In the genomic region with DNA sequence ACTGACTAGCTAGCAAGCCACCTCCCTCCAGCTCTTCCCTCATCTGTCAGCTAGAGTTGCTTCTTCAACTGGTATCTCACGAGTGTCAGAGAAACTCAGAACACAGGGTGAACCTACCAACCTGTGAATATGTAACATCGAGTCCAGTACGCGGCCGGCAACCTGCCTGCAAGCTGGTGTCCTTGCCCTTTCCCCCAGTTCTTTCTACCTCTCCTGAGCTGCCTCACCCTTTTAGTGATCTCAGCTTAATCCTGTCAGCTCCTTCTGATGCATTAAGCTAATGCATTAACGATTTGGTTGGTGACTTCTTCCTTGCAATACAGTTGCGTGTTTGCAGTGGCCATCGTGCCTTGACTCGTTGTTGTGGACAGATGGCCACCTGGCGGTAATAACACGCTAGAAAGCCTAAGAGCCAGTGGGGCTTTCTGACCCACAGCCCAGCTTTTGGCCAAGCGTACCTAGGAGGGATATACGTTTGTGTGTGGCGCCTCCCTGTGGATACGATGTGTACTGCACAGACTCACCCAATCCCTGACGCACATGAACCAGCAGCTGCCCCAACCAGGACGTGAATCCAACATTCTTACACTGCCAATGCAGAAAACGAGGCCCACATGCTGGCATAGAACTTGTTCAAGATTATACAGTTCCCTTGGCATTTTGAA, we compare ENCODE assay signal across 9 mouse cellular contexts. TPM values are rescaled to one million over a fixed set of nuclear protein-coding genes. Genes with fewer than 3 reads are reported as not detected.
DNase-seq lines count a peak whose midpoint lies in the region; ATAC-seq and TF ChIP-seq lines count a peak whose summit lies in the region.
"Had no signal": no experiment of that assay in that cellular context is flagged by ENCODE, and none has a peak within 500 bp of the region (broad histone marks: within the 10 kb centered on the region; RNA-seq: fewer than 3 reads in every experiment).

No protein-coding gene starts in this region.

- 22% methylated on average over 18 of the region's 18 CpGs for WGBS in midbrain, embryonic 11.5 days
- 21% methylated on average over 18 of the region's 18 CpGs for WGBS in small intestine, adult 2 months

- no peak overlapping the region for H3K27ac ChIP-seq in midbrain, embryonic 11.5 days (ENCODE audit: low read depth, low read length)
- H3K27ac ChIP-seq in small intestine, adult 2 months (ENCODE audit: insufficient read depth, low read depth, low read length), result no peak overlapping the region

- H3K27me3 ChIP-seq in midbrain, embryonic 11.5 days (ENCODE audit: control insufficient read depth, insufficient read depth, low read length), result no peaks in the 10 kb centered on the region
- no peaks in the 10 kb centered on the region for H3K27me3 ChIP-seq in small intestine, adult 2 months (ENCODE audit: control insufficient read depth, insufficient read depth, low read length)

- H3K9ac ChIP-seq in midbrain, embryonic 11.5 days (ENCODE audit: low read length), result no peak overlapping the region

- H3K9me3 ChIP-seq in midbrain, embryonic 11.5 days (ENCODE audit: control insufficient read depth, low read length), result no peaks in the 10 kb centered on the region

- peak; percentile 84 for ATAC-seq in midbrain, embryonic 11.5 days (ENCODE audit: low FRiP score)
- no peak; the same call in 1 of the 2 replicates for ATAC-seq in monocyte, adult 5-6 weeks (replicated peaks; ENCODE audit: insufficient number of reproducible peaks, low FRiP score, low TSS enrichment, poor library complexity, severe bottlenecking)

- H3K36me3 ChIP-seq in midbrain, embryonic 11.5 days (ENCODE audit: control insufficient read depth, insufficient read depth, low read length), result no peaks in the 10 kb centered on the region
- no peaks in the 10 kb centered on the region for H3K36me3 ChIP-seq in small intestine, adult 2 months (ENCODE audit: control insufficient read depth, insufficient read depth, low read length)

- H3K4me2 ChIP-seq in midbrain, embryonic 11.5 days, result 0 out of 2 replicates have a peak overlapping the region, but pooled peaks have one; percentile 7

- peak; percentile 53; the same call in 1 of the 2 replicates for TF ChIP-seq CTCF in small intestine, adult 2 months (IDR thresholded peaks at IDR 0.05; ENCODE audit: extremely low read depth, insufficient read length, insufficient replicate concordance, low read depth, low read length)

- TF ChIP-seq POLR2A in small intestine, adult 2 months (IDR thresholded peaks at IDR 0.05; ENCODE audit: low read depth, low read length), result no peak

- H3K4me1 ChIP-seq in midbrain, embryonic 11.5 days (ENCODE audit: control insufficient read depth, insufficient read depth, low read length), result no peaks in the 10 kb centered on the region
- no peaks in the 10 kb centered on the region for H3K4me1 ChIP-seq in small intestine, adult 2 months (ENCODE audit: control insufficient read depth, insufficient read depth, insufficient read length, low read length)

- H3K4me3 ChIP-seq in midbrain, embryonic 11.5 days (ENCODE audit: low read depth, low read length), result no peak overlapping the region
- no peak overlapping the region for H3K4me3 ChIP-seq in small intestine, adult 2 months (ENCODE audit: low read depth, low read length)
- H3K4me3 ChIP-seq: myocyte had no signal

- peak; percentile 76 for DNase-seq in R1 (ENCODE audit: low read depth, low spot score)
- peak; percentile 89 for DNase-seq in cerebellum, adult 9-11 months
- peak; percentile 92 to 95 for DNase-seq in frontal cortex, postnatal 25 days (ENCODE audit: low spot score in 2 of 2)
- DNase-seq in induced T-regulatory cell, adult 2 months (ENCODE audit: low read depth), result peak; percentile 83
- DNase-seq in left cerebral cortex, adult 8-10 months (ENCODE audit: low spot score in 2 of 2), result peak; percentile 80 to 97
- peak; percentile 98 for DNase-seq in midbrain, embryonic 11.5 days (ENCODE audit: low spot score, missing footprints)

RNA-seq across cellular contexts. Expression of a gene that starts 16.8 kb away (rescaled TPM):
- total RNA-seq in left cerebral cortex, adult 8-10 months (2022), result 10 to 100 TPM; 35.1 to 41.1 (median 35.9) TPM
- polyA plus RNA-seq in midbrain, embryonic 11.5 days (2014; fragmentation: Nextera tagmentation; extraction: Ambion mirVana), result 71.9 and 87.7 TPM in 2 replicates
- polyA plus RNA-seq in small intestine, adult 2 months (2012; rRNA removed), result 25.1 and 32.8 TPM in 2 replicates
- 11.3 to 20.0 TPM (median 15.8 TPM) in 3 replicates for total RNA-seq in monocyte, adult 5-6 weeks (2017)

RNA-seq across cellular contexts. Expression of a gene that starts 17.2 kb away (rescaled TPM):
- 10 to 100 TPM; 33.7 to 37.8 (median 35.1) TPM for total RNA-seq in left cerebral cortex, adult 8-10 months (2022)
- 78.6 and 85.9 TPM in 2 replicates for polyA plus RNA-seq in midbrain, embryonic 11.5 days (2014; fragmentation: Nextera tagmentation; extraction: Ambion mirVana)
- polyA plus RNA-seq in small intestine, adult 2 months (2012; rRNA removed), result 10.1 and 20.8 TPM in 2 replicates
- 29.4 to 32.5 TPM (median 29.8 TPM) in 3 replicates for total RNA-seq in monocyte, adult 5-6 weeks (2017)

RNA-seq across cellular contexts. Expression of a gene that starts 28.3 kb away (rescaled TPM):
- 100 to 1,000 TPM; 128 to 161 (median 134) TPM for total RNA-seq in left cerebral cortex, adult 8-10 months (2022)
- polyA plus RNA-seq in midbrain, embryonic 11.5 days (2014; fragmentation: Nextera tagmentation; extraction: Ambion mirVana), result 3.6 and 4.2 TPM in 2 replicates
- polyA plus RNA-seq in small intestine, adult 2 months (2012; rRNA removed), result 0.46 and 0.61 TPM in 2 replicates
- total RNA-seq in monocyte, adult 5-6 weeks (2017), result 0.21 to 7.4 TPM (median 0.76 TPM) in 3 replicates

Comparison
In these comparisons a context has a peak if more than half of its experiments do, and no peak if none do; other contexts are left out.
1. RNA of a gene that starts 28.3 kb away (total RNA-seq): 128 to 161 TPM in left cerebral cortex, adult 8-10 months; 0.21 to 7.4 TPM in monocyte, adult 5-6 weeks; every median in the first group is over 10 times any median in the second.
2. Peak in every context shown above with its lines, with median percentiles within 50 percentile points of each other: DNase-seq.